In genomic region chr13:43564733-43565132, GRCm38 (mm10) we compare ENCODE assay signal across 15 mouse cellular contexts. TPM values are rescaled to one million over a fixed set of nuclear protein-coding genes. Genes with fewer than 3 reads are reported as not detected.
"Had no signal": no experiment of that assay in that cellular context is flagged by ENCODE, and none has a peak within 500 bp of the region (broad histone marks: within the 10 kb centered on the region; RNA-seq: fewer than 3 reads in every experiment).

No protein-coding gene starts in this region.

- ATAC-seq: hindbrain, postnatal 0 days; intestine, embryonic 16.5 days; liver, postnatal 0 days had no signal

- H3K36me3 ChIP-seq: heart, embryonic 13.5 days; heart, embryonic 15.5 days; hindbrain, embryonic 13.5 days; hindbrain, embryonic 15.5 days; limb, embryonic 10.5 days; limb, embryonic 12.5 days; liver, embryonic 15.5 days had no signal

- DNase-seq: kidney, adult 11 months had no signal

- H3K9me3 ChIP-seq: heart, embryonic 13.5 days; heart, embryonic 15.5 days; hindbrain, embryonic 13.5 days; hindbrain, embryonic 15.5 days; limb, embryonic 10.5 days; limb, embryonic 12.5 days; liver, embryonic 15.5 days had no signal

- H3K27ac ChIP-seq: heart, embryonic 13.5 days; heart, embryonic 15.5 days; hindbrain, embryonic 13.5 days; hindbrain, embryonic 15.5 days; hindbrain, postnatal 0 days; limb, embryonic 10.5 days; limb, embryonic 12.5 days; liver, embryonic 15.5 days had no signal

- H3K27me3 ChIP-seq: heart, embryonic 13.5 days; heart, embryonic 15.5 days; limb, embryonic 12.5 days; liver, embryonic 15.5 days had no signal

- H3K4me2 ChIP-seq: heart, embryonic 11.5 days; heart, embryonic 13.5 days; heart, embryonic 15.5 days; hindbrain, embryonic 13.5 days; hindbrain, embryonic 15.5 days; limb, embryonic 12.5 days; liver, embryonic 15.5 days had no signal

- H3K4me3 ChIP-seq: heart, embryonic 13.5 days; heart, embryonic 15.5 days; hindbrain, embryonic 13.5 days; hindbrain, embryonic 15.5 days; limb, embryonic 10.5 days; limb, embryonic 12.5 days; liver, embryonic 15.5 days had no signal

- H3K9ac ChIP-seq: forebrain, postnatal 0 days; heart, embryonic 13.5 days; heart, embryonic 15.5 days; hindbrain, embryonic 13.5 days; hindbrain, embryonic 15.5 days; limb, embryonic 12.5 days; liver, embryonic 15.5 days; liver, postnatal 0 days had no signal

RNA-seq across cellular contexts. Expression of gene Rnf182, which starts 50.8 kb away (rescaled TPM):
- total RNA-seq: gastrocnemius, adult 18-20 months; heart, adult 18-20 months had no signal
- polyA plus RNA-seq: liver, embryonic 15.5 days; liver, postnatal 0 days had no signal
